30 mouse cellular contexts compared by ENCODE assay signal in the genomic region with DNA sequence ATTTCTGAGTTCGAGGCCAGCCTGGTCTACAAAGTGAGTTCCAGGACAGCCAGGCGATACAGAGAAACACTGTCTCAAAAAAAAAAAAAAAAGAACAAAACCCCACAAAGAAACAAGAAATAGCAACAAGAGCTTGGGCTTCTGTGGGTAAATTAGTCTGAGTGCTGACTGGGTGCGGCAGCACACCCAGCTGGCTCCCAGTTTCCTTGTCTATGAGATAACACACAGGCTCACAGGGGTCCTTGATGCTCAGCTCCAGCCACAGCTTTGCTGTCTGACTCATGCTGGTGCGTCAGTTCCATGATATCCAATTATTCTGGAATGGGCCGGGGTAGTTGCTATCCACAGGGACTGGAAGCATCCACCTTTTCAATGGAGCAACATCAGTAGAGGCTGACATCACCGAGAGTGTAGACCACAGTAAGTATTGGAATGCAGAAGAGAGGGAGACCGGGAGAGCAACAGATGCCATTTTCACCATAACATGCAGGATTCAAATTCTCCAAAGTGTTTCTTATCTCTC.
A peak's percentile ranks its signal among the peaks of the same experiment; 100 is the strongest.
DNase-seq lines count a peak whose midpoint lies in the region; ATAC-seq and TF ChIP-seq lines count a peak whose summit lies in the region.
"Had no signal": no experiment of that assay in that cellular context is flagged by ENCODE, and none has a peak within 500 bp of the region (broad histone marks: within the 10 kb centered on the region; RNA-seq: fewer than 3 reads in every experiment).

No protein-coding gene starts in this region.

- no peak overlapping the region for H3K4me2 ChIP-seq in intestine, embryonic 15.5 days (replicated peaks)
- H3K4me2 ChIP-seq: embryonic facial prominence, embryonic 12.5 days; heart, embryonic 11.5 days; limb, embryonic 12.5 days; lung, embryonic 14.5 days; midbrain, embryonic 11.5 days had no signal

- H3K79me2 ChIP-seq in MEL (ENCODE audit: control insufficient read depth, insufficient read depth, low read length, poor library complexity) = no peaks in the 10 kb centered on the region; the same call in 1 of the 2 replicates

- WGBS in intestine, embryonic 15.5 days = 85% methylated on average over 7 of the region's 7 CpGs

- TF ChIP-seq CTCF in left cerebral cortex, adult 2 months (IDR thresholded peaks at IDR 0.05) = no peak
- no peak for TF ChIP-seq CTCF in MEL (IDR thresholded peaks at IDR 0.05 in 2 of 3, conservative IDR thresholded peaks at IDR 0.05 in 1 of 3; ENCODE audit: control insufficient read depth in 1 of 3, insufficient read depth in 1 of 3, low read depth in 2 of 3, low read length in 3 of 3, poor library complexity in 1 of 3, severe bottlenecking in 1 of 3)
- TF ChIP-seq CTCF in cortical plate, adult 2 months (IDR thresholded peaks at IDR 0.05; ENCODE audit: extremely low read depth, insufficient read depth, low read length) = no peak

- H3K9me3 ChIP-seq in MEL (replicated peaks; ENCODE audit: insufficient read depth, low read length) = no peaks in the 10 kb centered on the region
- no peaks in the 10 kb centered on the region for H3K9me3 ChIP-seq in intestine, embryonic 15.5 days
- H3K9me3 ChIP-seq: embryonic facial prominence, embryonic 12.5 days; hindbrain, embryonic 13.5 days; limb, embryonic 12.5 days; liver, embryonic 15.5 days; neural tube, embryonic 13.5 days had no signal

- peak overlapping the region; percentile 89 for H3K27ac ChIP-seq in left cerebral cortex, adult 2 months
- H3K27ac ChIP-seq in MEL (ENCODE audit: control insufficient read depth, low read depth, low read length) = no peak overlapping the region
- peak overlapping the region; percentile 93 for H3K27ac ChIP-seq in cortical plate, adult 2 months (ENCODE audit: insufficient read depth, low read length)
- H3K27ac ChIP-seq in intestine, embryonic 15.5 days = no peak overlapping the region
- H3K27ac ChIP-seq: embryonic facial prominence, embryonic 12.5 days; hindbrain, embryonic 13.5 days; neural tube, embryonic 13.5 days had no signal

- H3K9ac ChIP-seq in MEL (ENCODE audit: control insufficient read depth, low read depth, low read length, poor library complexity, severe bottlenecking) = no peak overlapping the region
- H3K9ac ChIP-seq in intestine, embryonic 15.5 days = no peak overlapping the region
- H3K9ac ChIP-seq: embryonic facial prominence, embryonic 12.5 days; hindbrain, embryonic 13.5 days; limb, embryonic 12.5 days; liver, embryonic 15.5 days; lung, embryonic 14.5 days; neural tube, embryonic 13.5 days had no signal

- H3K4me1 ChIP-seq in MEL (ENCODE audit: control insufficient read depth in 1 of 2, insufficient read depth in 2 of 2, low read length in 2 of 2) = peaks cover 12 to 15% of the 10 kb centered on the region in 2 experiments
- no peaks in the 10 kb centered on the region for H3K4me1 ChIP-seq in cortical plate, adult 2 months (ENCODE audit: control insufficient read depth, insufficient read depth, low read length)
- H3K4me1 ChIP-seq in intestine, embryonic 15.5 days (replicated peaks) = 0 out of 2 replicates have a peak, but pooled peaks cover 5% of the 10 kb centered on the region

- H3K4me3 ChIP-seq in left cerebral cortex, adult 2 months = no peak overlapping the region
- no peak overlapping the region for H3K4me3 ChIP-seq in MEL (ENCODE audit: control insufficient read depth in 1 of 2, insufficient read depth in 1 of 2, low read depth in 2 of 2, low read length in 2 of 2)
- H3K4me3 ChIP-seq in cortical plate, adult 2 months (ENCODE audit: insufficient read depth, low read length) = no peak overlapping the region
- H3K4me3 ChIP-seq in intestine, embryonic 15.5 days (replicated peaks) = no peak overlapping the region
- H3K4me3 ChIP-seq: embryonic facial prominence, embryonic 12.5 days; hindbrain, embryonic 13.5 days; limb, embryonic 12.5 days; liver, embryonic 15.5 days; myocyte; neural tube, embryonic 13.5 days had no signal

- intact Hi-C loops in left cerebral cortex, adult 2 months (cut with DNase I) = no loop called here
- intact Hi-C loops in left cerebral cortex, postnatal 4 days (cut with DNase I) = no loop called here

- DNase-seq in adrenal gland, postnatal 14 days = peak; percentile 21
- DNase-seq in adrenal gland, adult 8-10 months = no peak
- no peak for DNase-seq in left cerebral cortex, adult 2 months (ENCODE audit: extremely low spot score in 1 of 2, low spot score in 2 of 2)
- no peak for DNase-seq in left cerebral cortex, postnatal 4 days
- peak; percentile 69 for DNase-seq in MEL (ENCODE audit: low read depth, low spot score)
- DNase-seq in MN1 (ENCODE audit: low spot score) = no peak
- DNase-seq: adrenal gland, postnatal 25 days; cerebellum, adult 8-10 months; cerebellum, postnatal 36 days; embryo, embryonic 11 days; gastrocnemius, postnatal 36 days; heart, postnatal 36 days; kidney, adult 11 months; kidney, postnatal 36 days; lung, embryonic 14.5 days; lung, postnatal 14 days; retina, postnatal 1 day; right cerebral cortex, postnatal 14 days had no signal

- no peak for TF ChIP-seq POLR2A in MEL (IDR thresholded peaks at IDR 0.05; ENCODE audit: control insufficient read depth in 1 of 2, insufficient read depth in 1 of 2, low read depth in 1 of 2, low read length in 2 of 2, poor library complexity in 1 of 2)
- TF ChIP-seq POLR2A in cortical plate, adult 2 months (IDR thresholded peaks at IDR 0.05; ENCODE audit: extremely low read depth, insufficient read depth, low read length) = no peak

- ATAC-seq in intestine, embryonic 15.5 days = no peak
- ATAC-seq: CD4-positive, CD25-positive, alpha-beta regulatory T cell, adult 4 months; forebrain, embryonic 14.5 days had no signal

- H3K36me3 ChIP-seq in MEL (ENCODE audit: control insufficient read depth in 1 of 2, insufficient read depth in 2 of 2, low read length in 2 of 2) = peaks cover 0 to 13% of the 10 kb centered on the region in 2 experiments; a peak in 2 of 4 replicates
- no peaks in the 10 kb centered on the region for H3K36me3 ChIP-seq in intestine, embryonic 15.5 days
- H3K36me3 ChIP-seq: embryonic facial prominence, embryonic 12.5 days; hindbrain, embryonic 13.5 days; limb, embryonic 12.5 days; liver, embryonic 15.5 days; neural tube, embryonic 13.5 days had no signal

- TF ChIP-seq RAD21 in MEL (IDR thresholded peaks at IDR 0.05; ENCODE audit: low read depth, low read length) = no peak

- H3K27me3 ChIP-seq in MEL (ENCODE audit: control insufficient read depth in 1 of 2, insufficient read depth in 2 of 2, low read length in 2 of 2) = no peaks in the 10 kb centered on the region
- no peaks in the 10 kb centered on the region for H3K27me3 ChIP-seq in intestine, embryonic 15.5 days (replicated peaks)
- H3K27me3 ChIP-seq: embryonic facial prominence, embryonic 12.5 days; hindbrain, embryonic 13.5 days; limb, embryonic 12.5 days; liver, embryonic 15.5 days; neural tube, embryonic 13.5 days had no signal

- TF ChIP-seq EP300 in MEL (IDR thresholded peaks at IDR 0.05; ENCODE audit: low read depth in 1 of 2, low read length in 2 of 2) = no peak

TF ChIP-seq in MEL, 35 proteins besides CTCF, POLR2A, EP300 and RAD21:
- TF ChIP-seq POLR2AphosphoS5 (IDR thresholded peaks at IDR 0.05; ENCODE audit: borderline replicate concordance, low read depth, low read length) = no peak
- no peak for TF ChIP-seq HCFC1 (IDR thresholded peaks at IDR 0.05; ENCODE audit: low read depth, low read length)
- no peak for TF ChIP-seq TBP (IDR thresholded peaks at IDR 0.05; ENCODE audit: low read depth, low read length)
- peak; percentile 47 for TF ChIP-seq ZNF384 (IDR thresholded peaks at IDR 0.05; ENCODE audit: low read depth, low read length)
- TF ChIP-seq CHD2 (IDR thresholded peaks at IDR 0.05; ENCODE audit: low read length) = no peak
- peak; percentile 32; the same call in 1 of the 2 replicates for TF ChIP-seq GATA1 (IDR thresholded peaks at IDR 0.05; ENCODE audit: low read depth, low read length)
- no peak for TF ChIP-seq NELFE (IDR thresholded peaks at IDR 0.05; ENCODE audit: low read depth, low read length)
- no peak for TF ChIP-seq MYB (IDR thresholded peaks at IDR 0.05; ENCODE audit: low read depth, low read length)
- TF ChIP-seq POLR2AphosphoS2 (IDR thresholded peaks at IDR 0.05; ENCODE audit: low read length) = no peak
- no peak for TF ChIP-seq MYC (IDR thresholded peaks at IDR 0.05; ENCODE audit: low read depth, low read length)
- TF ChIP-seq TCF12 (IDR thresholded peaks at IDR 0.05; ENCODE audit: low read depth, low read length) = no peak
- TF ChIP-seq MXI1 (IDR thresholded peaks at IDR 0.05; ENCODE audit: low read depth, low read length) = no peak
- TF ChIP-seq ZC3H11A (IDR thresholded peaks at IDR 0.05; ENCODE audit: low read depth, low read length) = no peak
- TF ChIP-seq BHLHE40 (IDR thresholded peaks at IDR 0.05; ENCODE audit: borderline replicate concordance, low read depth, low read length) = no peak
- TF ChIP-seq JUND (IDR thresholded peaks at IDR 0.05; ENCODE audit: low read depth, low read length) = no peak
- no peak; the same call in 1 of the 2 replicates for TF ChIP-seq RCOR1 (IDR thresholded peaks at IDR 0.05; ENCODE audit: low read depth, low read length)
- no peak for TF ChIP-seq CHD1 (IDR thresholded peaks at IDR 0.05; ENCODE audit: low read depth, low read length)
- TF ChIP-seq TAL1 (IDR thresholded peaks at IDR 0.05; ENCODE audit: low read length) = 0 out of 2 replicates have a peak, but pooled peaks have one; percentile 14
- TF ChIP-seq ETS1 (IDR thresholded peaks at IDR 0.05; ENCODE audit: low read depth, low read length) = peak; percentile 57
TF ChIP-seq in MEL: peak in this region for 4.

Comparison
In these comparisons a context has a peak if more than half of its experiments do, and no peak if none do; other contexts are left out.
1. DNase-seq: peak in adrenal gland, postnatal 14 days (single experiment) and MEL (single experiment); none in adrenal gland, adult 8-10 months (single experiment), left cerebral cortex, adult 2 months (0 of 2), left cerebral cortex, postnatal 4 days (single experiment) and MN1 (single experiment).
2. H3K27ac ChIP-seq: peak in left cerebral cortex, adult 2 months (single experiment) and cortical plate, adult 2 months (single experiment); none in MEL (single experiment) and intestine, embryonic 15.5 days (single experiment).